Mouse (Mus musculus): ENCODE results near the gene S1pr1.

Gene S1pr1

DNA sequence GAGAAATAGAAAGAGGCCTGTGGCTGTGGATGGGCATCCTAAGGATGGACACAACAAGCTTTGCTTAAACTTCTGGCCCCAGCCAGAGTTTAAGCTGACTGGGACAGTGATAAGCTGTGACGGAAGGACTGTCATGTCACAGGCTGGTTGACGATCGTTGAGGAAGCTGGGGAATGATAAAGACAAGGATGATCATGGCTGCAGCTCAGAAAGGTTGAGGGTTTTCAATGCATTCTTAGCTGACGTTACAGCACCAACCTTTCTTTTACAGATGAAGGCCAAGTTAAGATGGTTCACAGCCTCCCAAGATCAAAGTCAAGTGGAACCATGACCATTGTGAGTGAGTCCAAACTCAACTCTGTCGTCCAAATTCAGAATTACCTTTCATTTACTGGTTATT, 40.2 kb downstream of the S1pr1 start:
- no peak for DNase-seq (ENCODE audit: low spot score in 2 of 2)

GRCm38 (mm10) chr3:115673663-115674157, 41.2 kb downstream of the S1pr1 start:
- no peak for DNase-seq (ENCODE audit: low spot score in 2 of 2)

DNA sequence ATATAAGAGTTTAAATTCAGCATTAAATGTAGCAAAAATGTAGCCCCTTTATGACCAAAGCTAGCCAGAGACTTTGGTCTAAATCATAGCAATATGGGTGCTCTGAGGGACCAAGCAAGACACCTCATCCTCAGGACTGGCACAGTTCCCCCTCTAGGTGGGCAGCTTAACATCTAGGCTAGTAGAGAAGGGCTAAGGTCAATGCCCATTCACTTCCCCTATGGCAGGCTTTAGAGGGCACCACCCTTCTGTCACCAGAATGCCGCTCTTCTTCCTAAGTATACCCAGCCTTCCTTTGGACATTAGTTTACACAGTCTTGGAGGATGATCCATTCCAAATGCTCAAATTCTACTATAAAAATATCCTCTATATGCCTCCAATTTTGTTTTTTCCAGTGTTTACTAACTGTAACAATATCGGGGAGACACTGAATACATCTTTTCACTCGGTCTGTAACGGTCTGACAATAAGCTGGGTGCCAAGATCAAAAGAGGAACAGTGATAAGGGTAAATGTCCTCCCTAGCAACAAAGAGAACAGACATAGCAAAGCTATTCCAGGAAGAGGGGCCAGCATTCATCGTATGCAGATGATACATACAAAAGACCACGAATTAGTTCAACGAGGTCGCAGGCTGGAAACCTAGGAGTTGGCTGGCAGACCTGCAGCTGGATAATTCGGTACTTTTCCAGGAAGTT, 41.8 kb downstream of the S1pr1 start:
- DNase-seq (ENCODE audit: low spot score in 2 of 2): no peak

DNA sequence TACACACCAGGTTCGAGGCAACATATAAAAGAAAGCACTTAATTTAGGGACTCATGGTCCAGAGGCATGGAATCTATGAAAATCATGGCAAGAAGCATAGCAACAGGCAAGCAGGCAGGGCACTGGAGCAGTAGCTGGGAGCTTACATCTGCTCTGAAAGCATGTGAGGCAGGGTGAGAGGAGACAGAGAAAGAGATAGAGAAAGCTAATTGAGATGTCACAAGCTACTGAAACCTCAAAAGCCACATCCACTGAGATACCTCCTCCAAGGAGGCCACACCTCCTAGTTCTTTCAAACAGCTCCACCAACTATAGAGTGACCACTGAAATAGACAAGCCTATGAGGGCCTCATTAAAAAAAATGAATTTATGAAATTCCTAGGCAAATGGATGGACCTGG, 45.6 kb downstream of the S1pr1 start:
- no peak for DNase-seq (ENCODE audit: low spot score in 2 of 2)

GRCm38 (mm10) chr3:115667182-115667581, 47.7 kb downstream of the S1pr1 start:
- DNase-seq (ENCODE audit: low spot score in 2 of 2): no peak

DNA sequence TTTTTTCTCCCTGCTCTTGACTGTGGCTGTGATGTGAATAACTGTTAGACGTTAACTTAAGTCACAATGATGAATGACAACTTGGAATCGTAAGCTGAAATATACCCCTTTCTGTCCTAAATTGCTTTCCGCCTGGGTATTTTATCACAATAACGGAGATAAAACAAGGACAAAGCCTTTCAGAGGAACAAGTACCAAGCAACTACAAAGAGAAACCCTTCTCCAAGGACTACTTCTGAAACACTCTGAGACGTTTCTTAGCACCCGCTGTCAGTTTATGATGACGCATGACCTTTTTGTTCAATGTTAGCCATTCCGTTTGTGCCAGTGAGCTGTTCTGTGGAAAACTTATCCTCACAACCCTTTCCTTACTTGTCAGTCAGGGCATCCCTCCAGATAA, 48.3 kb downstream of the S1pr1 start:
- no peak for DNase-seq (ENCODE audit: low spot score in 2 of 2)

GRCm38 (mm10) chr3:115664497-115664896, 50.4 kb downstream of the S1pr1 start:
- no peak for DNase-seq (ENCODE audit: low spot score in 2 of 2)

DNA sequence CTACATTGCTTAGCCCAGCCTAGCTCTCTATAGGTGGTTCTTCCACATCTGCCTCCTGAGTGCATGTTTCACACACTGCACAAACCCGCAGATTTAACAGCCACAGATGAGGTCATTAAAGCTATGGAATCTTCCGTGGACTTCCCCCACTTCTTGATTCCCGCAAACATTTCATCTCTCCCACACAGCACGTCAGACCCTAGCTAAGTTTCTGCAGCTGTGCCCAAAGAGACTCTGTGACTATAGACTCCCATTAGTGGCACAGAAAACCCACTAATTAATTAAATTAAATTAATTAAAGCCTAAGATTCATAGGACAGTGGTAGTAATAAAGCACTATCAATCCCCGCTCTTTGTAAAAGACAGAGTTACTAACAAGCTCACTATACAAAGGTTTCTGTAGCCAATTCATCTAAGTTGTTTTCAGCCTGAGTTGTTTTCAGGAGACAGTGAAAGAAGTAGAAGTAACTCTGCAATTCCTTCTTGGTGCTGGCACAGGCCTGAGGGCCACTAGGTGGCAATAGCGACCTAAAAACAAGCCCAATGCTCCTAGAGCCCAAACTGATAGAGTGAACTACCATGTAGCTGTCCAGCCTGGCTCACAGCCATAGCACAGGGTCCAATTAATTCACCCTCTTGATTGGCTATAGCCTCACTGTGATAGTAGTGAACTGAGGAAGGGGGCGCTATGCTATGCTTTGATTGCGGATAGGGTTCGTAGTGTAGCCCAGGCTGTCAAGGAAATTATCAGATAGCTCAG, 54.0 kb downstream of the S1pr1 start:
- DNase-seq (ENCODE audit: low spot score in 2 of 2): peak; percentile 56 to 77
